Mouse (Mus musculus) B cell, adult 2 months (primary cell): ENCODE measurements around the gene Sned1.
A peak's percentile ranks its signal among the peaks of the same experiment; 100 is the strongest.
"Not testable (repeated sequence)": the region's sequence is repeated elsewhere in the genome, so short reads cannot be mapped to it uniquely, and the experiment has no call there.

Source experiments
- DNase-seq, 2 experiments: peaks; one replicate each; pipeline ENCODE4 v3.0.0; 2022

Gene Sned1

DNA sequence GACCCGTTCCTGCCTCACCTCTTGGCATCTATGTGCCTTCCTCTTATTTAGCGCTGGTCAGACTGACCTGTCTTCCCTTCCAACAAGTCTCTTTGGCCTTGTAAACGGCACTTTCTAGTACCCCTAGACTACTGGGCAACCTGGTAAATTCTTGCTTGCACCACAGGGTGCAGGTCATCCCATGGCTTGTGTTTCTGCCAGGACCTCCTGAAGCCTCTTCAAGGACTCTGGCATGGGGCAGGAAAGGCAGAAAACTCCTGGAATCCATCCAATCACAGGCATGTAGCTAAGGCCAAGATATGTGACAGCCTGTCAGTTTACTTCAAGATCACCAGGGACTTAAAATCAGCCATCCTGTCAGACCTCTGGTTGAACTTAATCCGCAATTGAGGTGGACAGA, 6.0 kb upstream of the Sned1 start:
- DNase-seq, result no peak

DNA sequence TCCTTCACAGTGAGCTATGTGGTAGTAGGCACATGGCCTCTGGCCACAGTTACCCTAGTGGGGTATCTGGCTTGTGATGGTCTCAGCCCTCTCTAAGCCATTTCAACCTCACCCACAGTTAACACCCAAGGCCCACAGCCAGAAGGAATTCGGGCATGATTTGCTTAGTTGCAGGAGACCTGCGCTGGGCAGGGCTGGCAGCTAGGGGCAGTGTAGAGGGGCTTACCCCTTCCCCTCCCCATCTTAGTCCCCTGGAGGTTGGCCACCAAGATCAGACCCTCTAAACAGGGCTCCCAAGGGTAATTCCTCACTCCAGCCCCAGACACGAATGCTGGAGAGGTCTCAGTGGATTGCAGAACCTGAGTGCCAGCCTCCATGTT, 894 bp downstream of the Sned1 start:
- DNase-seq, result peak; percentile 19 to 20

DNA sequence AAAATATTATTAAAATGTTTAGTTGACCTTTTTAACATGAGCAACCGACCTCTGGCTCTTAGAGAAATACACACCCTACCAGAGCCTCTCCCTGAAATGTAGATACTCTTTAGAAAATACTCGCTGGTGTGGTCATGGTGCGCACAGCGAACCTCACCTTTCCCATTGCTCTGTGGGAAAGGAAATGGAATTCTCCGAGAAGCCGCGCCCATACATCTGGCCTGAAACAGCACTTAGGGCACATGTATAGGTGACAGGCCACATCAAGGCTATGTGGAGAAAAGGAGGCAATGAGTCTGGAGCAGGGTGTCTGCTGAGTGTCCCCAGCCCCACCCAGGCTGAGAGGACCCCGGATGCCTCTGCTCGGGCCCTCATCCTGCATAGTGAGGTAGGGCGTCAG, 2.0 kb downstream of the Sned1 start:
- no peak for DNase-seq

DNA sequence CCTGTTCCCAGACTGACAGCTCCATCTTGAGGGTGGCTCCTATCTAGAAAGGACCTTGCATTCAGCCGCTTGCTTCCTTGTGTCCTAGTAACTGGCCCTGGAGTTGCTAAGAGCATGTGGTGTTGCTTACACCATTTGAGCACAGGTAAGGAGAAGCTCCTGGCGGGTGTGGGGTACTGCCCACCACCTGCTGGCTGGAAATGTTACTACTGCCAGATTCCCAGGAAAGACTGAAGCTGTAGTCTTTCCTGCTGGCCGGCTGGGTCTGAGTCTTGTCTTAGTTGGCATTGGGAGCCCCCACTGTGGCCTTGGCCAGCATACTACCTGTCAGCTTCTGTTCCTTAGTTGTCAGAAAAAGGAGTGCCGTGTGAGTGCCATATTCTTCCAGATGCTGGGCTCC, 2.6 kb downstream of the Sned1 start:
- no peak for DNase-seq

DNA sequence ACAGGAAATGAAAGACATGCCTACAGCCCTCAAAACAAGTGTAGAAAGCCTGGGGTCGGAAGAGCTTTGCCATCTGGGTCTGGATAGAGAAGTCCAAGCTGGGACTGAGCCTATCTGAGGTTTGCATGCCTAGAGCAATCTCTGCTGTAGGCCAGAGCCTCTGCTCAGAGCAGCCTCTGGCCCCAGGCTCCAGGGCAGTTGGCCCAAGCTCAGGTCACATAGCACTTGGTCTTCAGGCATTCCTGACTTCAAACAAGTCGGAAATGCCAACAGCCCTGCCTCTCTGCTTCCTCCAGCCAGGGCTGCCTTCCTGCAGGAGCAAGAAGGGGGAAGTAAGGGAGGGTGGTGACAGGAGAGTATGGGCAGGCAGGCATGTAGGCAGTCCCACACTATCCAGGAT, 10.3 kb downstream of the Sned1 start:
- DNase-seq, result no peak

DNA sequence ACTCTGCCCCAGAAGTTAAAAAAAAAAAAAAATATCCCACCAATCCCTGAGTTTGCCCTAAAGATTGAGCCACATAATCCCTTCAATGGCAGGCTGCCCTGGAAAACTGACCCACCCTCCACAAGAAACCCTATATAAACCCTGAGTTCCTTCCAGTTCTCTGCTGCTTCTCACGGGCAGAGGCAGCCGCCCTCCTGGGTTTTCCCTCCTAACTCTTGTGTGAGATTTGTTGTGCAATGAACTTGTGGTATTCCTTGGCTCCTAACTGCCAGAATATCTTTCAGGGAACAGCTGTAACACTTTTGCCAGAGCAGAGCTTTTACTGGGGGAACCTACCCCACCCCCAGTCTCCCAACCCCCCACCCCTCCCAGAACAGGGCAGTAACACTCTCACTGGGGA, 16.9 kb downstream of the Sned1 start:
- no peak for DNase-seq

DNA sequence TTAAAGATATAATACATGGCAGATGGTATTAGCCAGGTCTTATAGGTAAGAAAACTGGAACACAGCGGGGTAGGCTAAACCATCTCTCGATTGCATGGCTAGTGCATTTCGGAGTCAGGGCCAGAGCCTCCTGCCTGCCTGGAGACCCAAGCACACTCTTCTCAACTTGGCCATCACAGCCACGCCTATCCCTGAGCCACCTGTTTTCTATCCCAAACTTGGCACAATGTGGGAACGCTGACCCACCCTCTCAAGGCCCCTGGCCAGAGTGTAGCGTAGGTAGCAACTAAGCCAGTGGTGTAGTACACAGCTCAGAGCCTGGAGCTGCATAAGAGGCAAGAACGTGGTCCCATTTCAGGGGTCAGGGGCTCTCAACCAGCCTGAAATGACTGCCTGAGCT, 20.1 kb downstream of the Sned1 start:
- DNase-seq, result no peak

DNA sequence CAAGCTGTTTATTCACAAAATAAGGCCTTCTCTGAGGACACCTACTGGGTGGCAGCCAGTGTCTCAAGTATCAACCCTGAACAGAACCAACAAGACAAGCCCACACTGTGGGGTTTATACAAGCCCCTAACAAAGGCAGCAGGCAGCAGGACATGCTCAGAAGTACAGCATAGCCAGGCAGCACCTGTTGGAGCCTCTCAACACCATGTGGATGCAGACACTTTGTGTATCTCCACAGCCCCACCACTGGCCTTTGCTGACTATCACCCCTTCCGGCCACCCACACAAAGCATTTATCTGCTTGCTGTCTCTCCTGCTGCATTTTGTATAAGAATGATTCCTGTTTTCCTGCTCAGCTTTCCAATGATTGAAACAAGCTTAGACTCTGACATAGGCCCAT, 21.9 kb downstream of the Sned1 start:
- DNase-seq, result no peak

DNA sequence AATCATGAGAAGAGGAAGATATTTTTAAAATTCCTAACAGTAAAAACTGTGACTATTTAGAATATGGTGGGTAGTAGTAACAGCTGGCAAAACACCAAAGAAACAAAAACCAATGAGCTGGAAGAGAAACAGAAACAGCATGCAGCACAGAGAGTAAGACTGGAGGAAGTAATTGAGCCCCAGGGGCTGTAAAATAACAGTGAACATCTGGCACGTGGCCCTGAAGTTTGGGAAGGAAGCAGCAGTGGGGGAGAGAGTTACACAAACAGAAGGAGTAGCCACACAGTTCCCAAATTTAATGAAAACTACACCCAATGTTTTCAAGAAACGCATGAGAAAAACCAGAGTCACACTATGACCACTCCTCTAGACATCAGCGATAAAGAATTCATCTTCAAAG, 31.6 kb downstream of the Sned1 start:
- DNase-seq, result no peak

DNA sequence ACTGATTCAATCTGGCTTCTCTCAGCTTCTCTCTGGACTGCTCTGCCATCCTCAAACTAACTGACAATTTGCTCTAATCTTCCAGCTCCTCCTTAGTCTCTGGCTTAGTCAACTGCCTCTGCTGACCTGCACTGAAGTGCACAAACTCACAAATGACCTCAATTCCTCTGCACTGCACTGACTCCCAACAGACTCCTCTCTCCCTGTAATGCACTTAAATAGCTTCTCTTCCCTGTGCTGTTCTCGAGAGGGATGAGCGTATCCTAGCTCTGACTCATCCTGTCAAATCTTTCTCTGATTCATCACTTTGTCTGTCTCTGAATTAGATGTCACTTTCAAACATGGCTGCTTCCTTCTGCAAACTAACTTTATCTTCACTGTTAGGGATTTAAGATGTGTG, 32.6 kb downstream of the Sned1 start:
- DNase-seq, result no peak

DNA sequence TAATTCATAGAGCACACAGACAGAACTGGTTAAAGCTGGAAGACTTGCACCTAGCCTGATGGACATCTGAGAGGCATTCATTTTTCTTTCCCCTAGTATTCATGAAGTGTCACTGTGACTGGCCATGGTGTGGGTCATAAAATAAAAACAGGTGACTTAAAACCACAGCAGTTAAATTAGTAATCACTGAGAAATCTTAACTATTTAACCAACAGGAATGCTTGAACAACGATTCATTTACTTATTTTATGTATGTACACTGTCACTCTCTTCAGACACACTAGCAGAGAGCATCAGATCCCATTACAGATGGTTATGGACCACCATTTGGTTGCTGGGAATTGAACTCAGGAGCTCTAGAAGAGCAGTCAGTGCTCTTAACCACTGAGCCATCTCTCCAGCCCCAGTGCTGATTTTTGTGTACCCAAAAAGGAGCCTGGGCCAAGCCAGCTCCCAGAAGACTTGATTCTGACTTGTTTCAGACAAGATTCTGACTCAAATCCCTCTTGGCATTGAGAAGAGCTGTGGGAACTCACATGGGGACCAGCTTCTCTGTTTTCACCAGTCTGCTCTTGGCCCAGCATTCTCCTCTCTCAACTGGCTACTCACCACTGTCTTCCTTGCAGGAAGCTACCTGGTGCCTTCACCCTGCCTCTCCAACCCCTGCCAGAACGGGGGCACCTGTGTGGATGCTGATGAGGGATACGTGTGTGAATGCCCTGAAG, 35.0 kb downstream of the Sned1 start:
- DNase-seq, result no peak

DNA sequence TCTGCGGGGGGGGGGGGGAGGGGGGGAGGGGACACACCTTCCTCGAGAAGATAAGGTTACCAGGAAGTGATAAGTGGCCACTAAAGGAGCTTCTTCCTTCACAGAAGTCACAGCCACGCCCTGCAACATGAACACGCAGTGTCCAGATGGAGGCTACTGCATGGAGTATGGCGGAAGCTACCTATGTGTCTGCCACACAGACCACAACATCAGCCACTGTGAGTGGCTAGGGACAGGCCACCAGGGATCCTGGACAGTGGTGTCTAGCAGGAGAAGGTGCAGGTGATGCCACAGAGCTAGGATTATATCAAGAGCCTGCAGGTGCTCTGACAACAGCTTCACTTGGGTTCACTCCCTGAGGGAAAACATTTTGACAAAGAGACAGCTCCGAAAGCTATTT, 36.1 kb downstream of the Sned1 start:
- no peak for DNase-seq

DNA sequence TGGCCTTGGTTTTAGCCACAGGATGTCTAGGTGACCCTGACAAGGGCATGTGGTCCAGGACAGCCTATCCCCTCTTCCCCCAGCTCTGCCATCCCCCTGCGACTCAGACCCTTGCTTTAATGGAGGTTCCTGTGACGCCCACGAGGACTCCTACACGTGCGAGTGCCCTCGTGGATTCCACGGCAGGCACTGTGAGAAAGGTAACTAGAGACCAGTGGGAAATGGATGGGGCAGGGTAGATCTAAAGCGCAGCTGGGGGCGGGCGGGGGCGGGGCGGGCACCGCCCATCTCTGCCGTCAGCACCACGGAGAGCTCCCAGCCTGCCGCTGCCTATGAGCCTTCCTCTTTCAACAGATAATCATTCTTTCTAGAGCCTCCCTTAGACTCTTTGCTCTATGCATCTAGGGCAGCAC, 36.8 kb downstream of the Sned1 start:
- peak; percentile 31 to 43 for DNase-seq

DNA sequence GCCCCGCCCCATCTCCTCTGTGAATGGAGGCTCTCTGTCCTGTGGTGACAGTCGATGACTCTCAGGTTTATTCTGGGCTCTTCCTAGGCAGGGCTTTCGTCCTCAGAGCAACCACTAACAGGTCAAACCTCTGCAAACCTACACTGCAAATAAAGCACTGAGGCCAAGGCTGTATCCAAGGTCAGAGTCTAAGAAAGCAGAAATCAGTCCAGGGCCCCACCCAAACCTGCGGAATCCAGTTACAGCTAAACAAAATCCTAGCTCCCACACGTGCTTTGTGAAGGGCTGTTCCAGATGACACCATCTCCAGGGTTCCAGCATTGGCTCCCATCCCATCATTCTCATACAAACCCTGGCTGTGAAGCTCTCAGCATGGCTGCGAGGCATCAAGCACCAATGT, 39.9 kb downstream of the Sned1 start:
- no peak for DNase-seq

DNA sequence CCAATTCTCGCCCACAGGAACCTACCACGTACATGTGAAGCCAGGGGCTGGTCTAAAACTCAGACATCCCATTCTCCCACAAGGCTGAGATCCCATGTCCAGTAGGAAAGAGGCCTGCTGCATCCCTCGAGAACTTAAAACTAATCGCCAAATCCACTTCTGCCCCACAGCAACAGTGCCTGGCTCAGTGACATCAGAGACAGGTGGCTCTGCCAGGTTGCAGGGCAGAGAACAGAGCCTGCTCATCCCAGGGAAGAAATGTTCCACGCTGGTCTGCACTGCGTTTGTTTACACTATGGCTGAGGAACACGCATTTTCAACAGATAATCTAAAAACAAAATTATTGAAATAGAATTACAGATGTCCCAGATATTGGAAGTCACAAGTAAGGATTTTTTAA, 41.4 kb downstream of the Sned1 start:
- no peak for DNase-seq

DNA sequence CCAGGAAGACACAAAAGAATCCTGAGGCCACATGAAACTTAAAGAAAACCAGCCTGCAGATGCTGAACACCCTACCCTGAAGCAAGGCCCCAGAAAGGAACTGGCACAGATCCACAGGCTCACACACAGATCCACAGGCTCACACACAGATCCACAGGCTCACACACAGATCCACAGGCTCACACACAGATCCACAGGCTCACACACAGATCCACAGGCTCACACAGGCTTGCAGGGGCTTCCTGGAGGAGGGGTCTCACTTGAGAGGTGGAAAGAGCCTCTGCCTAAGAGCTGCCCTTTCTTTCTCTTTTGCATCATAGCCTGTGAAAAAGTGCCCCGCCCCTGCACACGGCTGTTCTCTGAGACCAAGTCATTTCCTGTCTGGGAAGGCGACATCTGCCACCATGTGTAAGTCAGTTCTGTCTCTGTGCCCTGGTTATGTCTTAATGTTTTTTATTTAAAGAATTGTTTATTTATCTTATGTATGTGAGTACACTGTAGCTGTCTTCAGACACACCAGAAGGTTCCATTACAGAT, 54.1 kb downstream of the Sned1 start:
- DNase-seq, result peak in 1 of 2 experiments; percentile 7

DNA sequence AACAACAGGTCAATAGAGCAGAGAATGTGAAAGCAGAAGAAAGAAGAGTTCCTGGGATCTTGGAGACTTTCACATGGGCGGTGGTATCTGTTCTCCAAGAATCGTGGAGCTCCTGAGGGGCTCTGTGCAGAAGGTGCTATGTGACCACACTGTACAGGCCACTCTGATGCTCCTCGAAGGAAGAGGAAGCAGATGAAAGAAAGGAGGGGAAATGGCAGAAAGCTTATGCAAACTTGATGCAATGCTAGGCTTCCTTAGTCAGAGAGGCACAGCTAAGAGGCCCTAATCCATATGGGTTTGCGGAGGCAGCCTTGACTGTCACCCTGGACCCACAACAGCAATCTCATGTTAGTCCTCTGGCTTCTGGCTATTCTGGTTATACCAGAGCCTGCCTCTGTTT, 55.3 kb downstream of the Sned1 start:
- no peak for DNase-seq

DNA sequence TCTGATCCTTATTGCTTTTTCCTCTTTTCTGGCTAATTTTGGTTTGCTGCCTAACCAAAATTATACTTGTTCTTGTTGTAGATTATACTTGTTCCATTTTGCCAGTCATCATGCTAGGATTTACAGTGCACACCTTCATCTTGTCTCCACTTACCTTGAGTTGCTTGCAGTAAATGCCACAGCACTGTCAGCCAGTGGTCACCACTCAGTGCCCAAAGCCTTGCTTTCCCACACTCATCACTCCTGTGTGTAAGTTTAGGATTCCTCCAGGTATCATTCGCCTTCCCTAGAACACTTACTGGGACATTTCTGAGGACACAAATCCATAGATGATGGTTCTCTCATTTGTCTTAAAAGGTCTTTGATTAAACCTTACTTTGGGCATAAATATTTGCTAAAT, 56.0 kb downstream of the Sned1 start:
- DNase-seq, result no peak

DNA sequence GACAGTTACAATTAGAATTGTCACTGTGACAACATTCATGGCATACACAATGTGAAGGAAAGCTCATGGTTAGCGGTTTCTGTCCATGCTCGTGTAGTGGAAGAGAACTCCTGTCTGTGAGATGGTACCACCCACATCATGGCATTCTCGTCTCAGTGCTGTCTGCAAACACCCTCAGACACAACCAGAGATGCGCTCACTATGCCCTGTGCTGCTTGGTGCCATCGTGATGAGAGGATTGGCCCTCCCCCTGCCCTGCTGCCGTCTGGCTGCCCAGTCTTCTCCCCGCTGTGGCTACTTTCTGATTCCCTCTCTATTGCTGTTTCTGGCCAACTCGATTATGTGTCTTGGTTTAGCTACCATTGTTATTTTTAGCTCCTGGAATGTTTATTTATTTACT, 56.4 kb downstream of the Sned1 start:
- DNase-seq, result no peak

DNA sequence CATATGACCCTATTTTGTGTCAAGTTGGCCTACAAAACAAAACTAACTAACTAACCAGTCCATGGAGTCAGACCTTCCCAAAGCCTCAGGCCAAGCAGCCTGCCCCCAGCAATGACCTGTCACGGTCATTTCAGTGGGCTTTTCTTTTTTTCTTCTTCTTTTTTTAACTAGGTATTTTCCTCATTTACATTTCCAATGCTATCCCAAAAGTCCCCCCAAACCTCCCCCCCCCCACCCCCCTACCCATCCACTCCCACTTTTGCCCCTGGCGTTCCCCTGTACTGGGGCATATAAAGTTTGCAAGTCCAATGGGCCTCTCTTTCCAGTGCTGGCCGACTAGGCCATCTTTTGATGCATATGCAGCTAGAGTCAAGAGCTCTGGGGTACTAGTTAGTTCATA, 58.9 kb downstream of the Sned1 start:
- DNase-seq, result not testable (repeated sequence)

DNA sequence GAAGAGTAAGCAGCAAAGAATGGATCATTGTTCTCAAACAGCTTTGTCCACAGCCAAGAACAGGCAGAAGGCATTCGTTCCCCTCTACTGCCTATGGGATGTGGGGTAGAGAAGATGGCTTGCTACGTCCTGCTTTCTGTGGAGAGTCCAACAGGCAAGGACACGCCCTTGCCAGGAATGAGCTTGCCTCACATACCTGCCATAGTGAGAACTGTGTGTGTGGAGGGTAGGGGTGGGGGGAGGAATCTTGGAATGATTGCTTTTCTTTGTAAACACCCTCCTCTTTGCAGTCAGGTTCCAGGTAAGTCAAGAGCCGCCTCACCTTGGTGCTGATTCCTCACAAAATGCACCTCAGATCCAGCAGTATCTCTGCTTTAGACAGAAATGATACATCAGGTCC, 64.2 kb downstream of the Sned1 start:
- no peak for DNase-seq

DNA sequence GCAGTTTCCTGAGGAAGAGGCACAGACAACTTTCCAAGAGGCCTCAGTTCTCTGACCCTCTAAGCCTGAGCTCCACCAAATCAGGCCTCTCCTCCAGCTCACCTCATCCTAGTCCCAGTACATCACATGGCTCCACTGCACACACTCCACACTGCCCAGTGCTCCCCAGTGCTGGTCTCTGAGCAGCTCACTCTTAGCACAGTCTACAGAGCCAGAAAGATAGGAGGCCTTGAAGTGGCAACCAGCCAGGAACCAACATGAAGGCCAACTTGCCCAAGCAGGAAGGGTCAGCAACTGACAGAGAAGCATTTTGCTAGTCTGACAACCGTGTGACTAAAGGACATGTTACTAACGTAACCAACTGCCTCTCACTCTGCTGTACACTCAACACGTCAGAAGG, 64.9 kb downstream of the Sned1 start:
- no peak for DNase-seq

DNA sequence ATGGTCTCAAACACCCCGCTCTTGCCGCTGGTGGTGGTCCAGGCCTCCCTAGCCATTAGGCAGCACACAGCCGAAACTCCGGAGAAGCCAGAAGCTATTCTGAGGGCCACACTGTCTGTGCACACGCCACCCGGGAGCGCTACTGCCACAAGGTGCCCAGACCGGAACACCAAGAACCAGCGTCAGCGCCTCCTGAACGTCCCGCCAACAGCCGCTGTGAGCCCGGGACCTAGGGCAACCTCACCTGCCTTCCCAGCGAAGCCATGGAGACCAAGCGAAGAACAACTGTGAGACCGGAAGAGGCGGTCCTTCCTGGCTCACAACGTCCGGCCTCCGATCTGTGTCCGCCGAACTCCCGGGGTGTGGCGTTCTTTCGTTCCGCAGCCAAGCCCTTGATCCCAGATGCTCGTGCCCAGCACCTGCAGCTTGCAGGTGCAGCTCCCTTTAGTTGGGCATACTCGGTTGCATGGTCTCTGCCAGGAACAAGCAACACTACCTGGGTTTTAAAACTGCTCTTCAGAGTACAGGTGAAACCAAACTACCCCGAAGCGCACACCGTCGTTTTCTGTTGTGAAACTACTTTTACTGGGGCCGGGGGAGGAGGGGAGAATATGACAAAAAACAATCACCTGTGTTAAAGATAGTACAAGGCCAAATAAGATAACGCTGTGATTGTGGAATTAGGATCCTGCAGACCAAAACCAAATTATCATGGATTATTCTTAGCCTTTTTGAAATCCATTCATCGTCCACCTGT, 70.1 kb downstream of the Sned1 start, which contains the start of gene Mterf4:
TSS of gene Mterf4 (minus strand) at position 335 of the 757 bp plus-strand sequence.
- DNase-seq, result peak; percentile 84

DNA sequence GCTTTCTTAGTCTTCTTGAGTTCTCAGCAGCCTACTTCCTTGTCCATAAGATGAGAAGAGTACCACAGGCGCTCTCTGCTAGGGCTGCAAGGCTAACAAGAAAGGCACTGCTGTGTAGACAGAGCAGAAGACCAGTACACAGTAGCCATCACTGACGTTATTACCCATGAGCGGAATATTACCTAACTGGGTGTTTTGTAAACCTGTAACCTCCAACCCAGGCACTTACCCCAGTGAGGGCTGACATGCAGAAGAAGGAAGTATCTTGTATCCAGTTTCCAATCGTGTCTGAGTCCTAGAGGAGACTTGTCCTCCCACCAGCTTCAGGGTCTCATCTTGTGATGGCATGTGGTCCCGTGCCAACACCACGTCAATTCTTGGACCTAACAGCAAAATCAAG, 88.3 kb downstream of the Sned1 start:
- DNase-seq, result no peak
